ENCODE assay signal across 14 mouse cellular contexts in the genomic region with DNA sequence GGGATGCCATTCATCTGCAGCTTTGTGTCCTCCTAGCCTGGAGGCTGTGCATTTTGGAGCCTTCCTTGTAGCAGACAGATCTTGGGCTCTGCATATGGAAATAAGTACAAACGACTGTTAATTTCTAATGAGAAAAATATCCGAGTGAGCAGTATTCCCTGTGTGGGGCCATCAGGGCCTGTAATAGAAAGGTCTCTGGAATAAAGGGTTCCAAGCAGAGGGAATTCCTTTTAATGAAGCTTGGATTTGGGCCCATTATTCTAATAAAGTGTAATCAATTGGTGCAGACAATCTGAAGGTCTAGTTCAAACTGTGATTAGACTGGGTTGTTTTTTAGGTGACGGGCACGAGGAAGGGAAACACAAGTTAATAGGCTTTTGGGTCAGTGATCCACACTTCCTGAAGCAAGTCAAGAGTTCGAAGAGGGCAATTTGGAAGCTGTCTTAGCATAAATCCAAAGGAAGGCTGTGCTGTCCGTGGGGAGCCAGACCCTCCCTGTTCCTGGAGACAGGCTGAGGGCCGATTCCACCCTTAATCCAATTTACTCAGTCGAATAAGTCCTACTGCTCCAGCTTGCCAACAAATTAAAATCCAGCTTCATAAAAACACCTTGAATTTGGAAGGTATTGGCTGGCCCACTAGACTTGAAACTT. TPM values are rescaled to one million over a fixed set of nuclear protein-coding genes. Genes with fewer than 3 reads are reported as not detected.
"Had no signal": no experiment of that assay in that cellular context is flagged by ENCODE, and none has a peak within 500 bp of the region (broad histone marks: within the 10 kb centered on the region; RNA-seq: fewer than 3 reads in every experiment).

No protein-coding gene starts in this region.

- H3K9me3 ChIP-seq: limb, embryonic 15.5 days; neural tube, embryonic 15.5 days had no signal

- H3K4me3 ChIP-seq: left cerebral cortex, adult 2 months; limb, embryonic 15.5 days; liver, embryonic 12.5 days; myocyte; neural tube, embryonic 15.5 days had no signal

- H3K36me3 ChIP-seq: limb, embryonic 15.5 days; liver, embryonic 12.5 days; neural tube, embryonic 15.5 days had no signal

- H3K4me2 ChIP-seq: limb, embryonic 15.5 days; liver, embryonic 12.5 days; lung, embryonic 14.5 days; neural tube, embryonic 15.5 days had no signal

- H3K9ac ChIP-seq: limb, embryonic 15.5 days; liver, embryonic 12.5 days; lung, embryonic 14.5 days; neural tube, embryonic 15.5 days had no signal

- DNase-seq: kidney, postnatal 10 days; lung, embryonic 14.5 days; lung, postnatal 10 days; lung, postnatal 4 days; right cerebral cortex, adult 18-20 months; right cerebral cortex, postnatal 25 days; thymus, postnatal 36 days had no signal

- H3K27ac ChIP-seq: left cerebral cortex, adult 2 months; limb, embryonic 15.5 days; liver, embryonic 12.5 days; neural tube, embryonic 15.5 days had no signal

- H3K27me3 ChIP-seq: limb, embryonic 15.5 days; liver, embryonic 12.5 days; neural tube, embryonic 15.5 days had no signal

- ATAC-seq: liver, embryonic 12.5 days had no signal

- H3K4me1 ChIP-seq: liver, embryonic 12.5 days had no signal

RNA-seq across cellular contexts. Expression of gene Gm12689, which starts 57.5 kb away (rescaled TPM):
- polyA plus RNA-seq: neural tube, embryonic 11.5 days; thymus, postnatal 0 days had no signal
